Mouse (Mus musculus) heart, embryonic 14.5 days (tissue): ENCODE data around the gene Fhl2. TPM values are rescaled to one million over a fixed set of nuclear protein-coding genes. Genes with fewer than 3 reads are reported as not detected.

Experiments used
- ATAC-seq: fragments of 200-750 bp; cut with Nextera tagmentation; 2 replicates; pipeline ENCODE4 v1.8.0; 2017; ENCODE audit warnings: low read depth, moderate TSS enrichment; ENCODE audit not compliant: insufficient number of reproducible peaks, insufficient read depth, low FRiP score
- H3K27ac ChIP-seq, 2 experiments: fragments of 200-500 bp in 1 of 2; fragments of 300-500 bp in 1 of 2; sonication (generic) in 1 of 2; replicated peaks in 1 of 2; 2 replicates each; pipeline ENCODE4 v1.5.1; 2012 to 2014; ENCODE audit warnings: low read depth in 2 of 2, low read length in 2 of 2, control low read depth in 1 of 2, mild to moderate bottlenecking in 1 of 2, mixed read lengths in 1 of 2; ENCODE audit not compliant: control insufficient read depth in 1 of 2, insufficient read depth in 1 of 2
- H3K27me3 ChIP-seq: fragments of 300-500 bp; sonication (generic); 2 replicates; pipeline ENCODE4 v1.6.1; 2014; ENCODE audit warnings: mild to moderate bottlenecking, low read length, control low read depth; ENCODE audit not compliant: control insufficient read depth, insufficient read depth
- H3K36me3 ChIP-seq: fragments of 300-500 bp; sonication (generic); 2 replicates; pipeline ENCODE4 v1.6.1; 2014; ENCODE audit warnings: mild to moderate bottlenecking, control low read depth, low read length, mixed read lengths; ENCODE audit not compliant: control insufficient read depth, insufficient read depth
- H3K4me1 ChIP-seq, 2 experiments: fragments of 200-500 bp in 1 of 2; fragments of 300-500 bp in 1 of 2; sonication (generic) in 1 of 2; 2 replicates each; pipeline ENCODE4 v1.6.1; 2012 to 2014; ENCODE audit warnings: low read length in 2 of 2, control low read depth in 1 of 2, mixed read lengths in 1 of 2; ENCODE audit not compliant: control insufficient read depth in 2 of 2, insufficient read depth in 2 of 2
- H3K4me2 ChIP-seq: fragments of 300-500 bp; sonication (generic); 2 replicates; pipeline ENCODE4 v1.6.1; 2014; ENCODE audit warnings: mild to moderate bottlenecking, low read length
- H3K4me3 ChIP-seq, 2 experiments: fragments of 200-500 bp in 1 of 2; fragments of 300-500 bp in 1 of 2; sonication (generic) in 1 of 2; 2 replicates each; pipeline ENCODE4 v1.5.1; 2012 to 2014; ENCODE audit warnings: low read length in 2 of 2, mild to moderate bottlenecking in 2 of 2, control low read depth in 1 of 2, low read depth in 1 of 2, moderate library complexity in 1 of 2; ENCODE audit not compliant: control insufficient read depth in 1 of 2, insufficient read depth in 1 of 2
- H3K9ac ChIP-seq: fragments of 300-500 bp; sonication (generic); 2 replicates; pipeline ENCODE4 v1.6.1; 2014; ENCODE audit warnings: mild to moderate bottlenecking, low read length
- H3K9me3 ChIP-seq: fragments of 300-500 bp; sonication (generic); 2 replicates; pipeline ENCODE4 v1.6.1; 2016; ENCODE audit warnings: low read length, control low read depth; ENCODE audit not compliant: control insufficient read depth
- WGBS: fragments of 180-500 bp; shearing (Covaris S2); extraction: QIAGEN DNeasy Blood & Tissue Kit; methylation state at CpG from one replicate; pipeline ENCODE4 v1.1.7; 2014; 5-methylcytosine and 5-hydroxymethylcytosine counted together
- polyA plus RNA-seq: library from polyadenylated mRNA; unstranded; fragments of >200 nt; fragmentation: Nextera tagmentation; extraction: Ambion mirVana; gene quantifications from 2 replicates; pipeline ENCODE4 v1.2.1, GENCODE M21; 2014

The Fhl2 gene
- polyA plus RNA-seq, 1 experiment from 2014 or later, result 358 TPM

GRCm38 (mm10) chr1:43164582-43164981, 32.2 kb downstream of the Fhl2 start:
- Histone ChIP-seq H3K9ac (no peak overlapping the region), H3K27me3 (no peaks in the 10 kb centered on the region), H3K36me3 (peaks cover 20% of the 10 kb centered on the region), H3K4me1 (peaks cover 24 to 54% of the 10 kb centered on the region in 2 experiments), H3K4me2 (peak overlapping the region; percentile 72), H3K27ac (peak overlapping the region; percentile 86 to 91), H3K9me3 (no peaks in the 10 kb centered on the region), H3K4me3 (no peak overlapping the region)
- 84% methylated on average over 5 of the region's 5 CpGs for WGBS
- no peak for ATAC-seq

- Histone ChIP-seq H3K4me1 (peaks cover 24 to 54% of the 10 kb centered on the region in 2 experiments), H3K36me3 (peaks cover 27% of the 10 kb centered on the region), H3K4me2 (peak overlapping the region; percentile 72), H3K27ac (peak overlapping the region; percentile 86 to 91), H3K27me3 (no peaks in the 10 kb centered on the region), H3K9me3 (no peaks in the 10 kb centered on the region), H3K4me3 (peak overlapping the region; percentile 58 to 71), H3K9ac (peak overlapping the region; percentile 96)
- 3% methylated on average over 55 of the region's 61 CpGs for WGBS
- peak; percentile 90 for ATAC-seq
Measured at GRCm38 (mm10) chr1:43163467-43164418, 33.0 kb downstream of the Fhl2 start.

DNA sequence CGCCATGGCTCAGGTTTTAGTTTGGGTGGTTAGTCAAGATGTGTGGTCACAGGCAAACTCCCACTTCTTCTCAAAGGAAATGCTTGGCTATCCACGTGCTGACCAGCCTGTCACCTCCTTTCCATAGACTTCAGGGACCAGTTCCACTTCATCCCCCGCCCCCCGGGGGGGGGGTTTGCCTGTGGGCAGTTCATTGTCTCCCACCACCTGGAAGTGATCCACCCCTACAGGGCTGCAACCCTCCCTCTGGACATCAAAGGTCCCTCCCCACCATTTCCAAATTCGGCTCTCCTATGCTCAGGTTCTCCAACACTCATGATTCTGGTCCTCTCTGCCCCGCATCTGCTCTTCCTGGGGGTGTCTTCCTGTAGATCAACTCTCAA, 33.7 kb downstream of the Fhl2 start:
- Histone ChIP-seq H3K4me3 (peak overlapping the region; percentile 58 to 71), H3K4me1 (peaks cover 17 to 53% of the 10 kb centered on the region in 2 experiments), H3K36me3 (peaks cover 34% of the 10 kb centered on the region), H3K27ac (peak overlapping the region; percentile 78 to 91), H3K4me2 (peak overlapping the region; percentile 72), H3K9ac (peak overlapping the region; percentile 96), H3K27me3 (no peaks in the 10 kb centered on the region), H3K9me3 (no peaks in the 10 kb centered on the region)
- WGBS, result 0% methylated on average over 6 of the region's 6 CpGs
- peak; percentile 41 for ATAC-seq

GRCm38 (mm10) chr1:43162394-43162793, 34.4 kb downstream of the Fhl2 start:
- H3K36me3 ChIP-seq, result peaks cover 41% of the 10 kb centered on the region
- H3K9me3 ChIP-seq, result no peaks in the 10 kb centered on the region
- peaks cover 15 to 51% of the 10 kb centered on the region in 2 experiments for H3K4me1 ChIP-seq
- H3K27ac ChIP-seq, result peak overlapping the region; percentile 53 to 91
- WGBS, result 55% methylated on average over 3 of the region's 3 CpGs
- H3K4me3 ChIP-seq, result peak overlapping the region; percentile 58 to 71
- H3K4me2 ChIP-seq, result peak overlapping the region; percentile 72
- H3K9ac ChIP-seq, result peak overlapping the region; percentile 96
- no peak for ATAC-seq
- no peaks in the 10 kb centered on the region for H3K27me3 ChIP-seq

- H3K4me1 ChIP-seq, result peaks cover 29 to 70% of the 10 kb centered on the region in 2 experiments
- peak overlapping the region; percentile 58 for H3K9ac ChIP-seq
- H3K27me3 ChIP-seq, result no peaks in the 10 kb centered on the region
- no peaks in the 10 kb centered on the region for H3K9me3 ChIP-seq
- 8% methylated on average over 4 of the region's 4 CpGs for WGBS
- peaks cover 40% of the 10 kb centered on the region for H3K36me3 ChIP-seq
- H3K4me2 ChIP-seq, result peak overlapping the region; percentile 72
- peak overlapping the region; percentile 75 to 77 for H3K27ac ChIP-seq
- no peak for ATAC-seq
- peak overlapping the region in 1 of 2 experiments; percentile 4; a peak in 2 of 4 replicates for H3K4me3 ChIP-seq
Measured at GRCm38 (mm10) chr1:43159429-43159828, 37.4 kb downstream of the Fhl2 start.

DNA sequence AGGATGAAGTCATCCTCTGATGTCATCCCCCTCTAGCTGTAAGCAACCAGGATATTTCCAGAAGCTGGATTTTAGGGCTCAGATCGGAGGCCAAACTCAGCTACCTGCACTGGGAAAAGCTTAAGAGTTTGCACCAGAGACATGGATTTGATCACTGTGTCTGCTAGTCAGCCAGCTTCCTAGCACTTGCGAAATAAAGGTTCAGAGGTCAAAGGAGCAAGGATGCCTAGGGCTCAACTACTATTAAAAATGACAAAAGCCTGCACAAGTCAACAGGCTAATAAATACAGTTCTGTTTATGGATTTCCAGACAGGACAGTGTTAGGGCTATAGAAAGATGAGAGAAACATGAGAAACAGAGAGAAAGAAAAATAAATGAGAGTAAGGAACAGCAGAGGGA, 38.9 kb downstream of the Fhl2 start:
- Histone ChIP-seq H3K9me3 (no peaks in the 10 kb centered on the region), H3K27me3 (no peaks in the 10 kb centered on the region), H3K9ac (no peak overlapping the region), H3K4me1 (peaks cover 30 to 85% of the 10 kb centered on the region in 2 experiments), H3K4me2 (no peak overlapping the region), H3K36me3 (peaks cover 44% of the 10 kb centered on the region), H3K4me3 (no peak overlapping the region), H3K27ac (no peak overlapping the region)
- WGBS, result 89% methylated on average over 2 of the region's 2 CpGs
- ATAC-seq, result no peak

DNA sequence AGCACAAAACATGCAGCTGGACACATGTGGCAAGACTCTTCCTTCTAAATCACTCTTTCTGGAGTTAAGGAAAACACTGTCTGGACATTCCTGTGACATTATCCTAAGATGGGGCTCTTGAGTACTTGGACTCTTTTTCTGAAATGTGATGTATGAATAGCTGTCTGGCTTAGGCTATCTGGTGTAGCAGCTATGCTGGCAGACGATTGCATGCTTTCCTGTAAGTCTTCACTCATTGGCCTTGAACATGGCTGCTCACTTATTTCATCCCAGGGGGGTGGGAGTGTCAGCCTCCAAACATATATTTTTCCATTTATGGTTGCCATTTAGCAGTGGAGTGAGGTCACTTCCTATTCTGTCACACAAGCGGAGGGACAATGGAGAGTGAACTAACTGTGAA, 42.3 kb downstream of the Fhl2 start:
- Histone ChIP-seq H3K27ac (peak overlapping the region; percentile 25 to 76; a peak in 3 of 4 replicates), H3K27me3 (no peaks in the 10 kb centered on the region), H3K9me3 (no peaks in the 10 kb centered on the region), H3K9ac (no peak overlapping the region), H3K4me2 (peak overlapping the region; percentile 11; the same call in 1 of the 2 replicates), H3K36me3 (peaks cover 65% of the 10 kb centered on the region), H3K4me3 (no peak overlapping the region), H3K4me1 (peaks cover 24 to 74% of the 10 kb centered on the region in 2 experiments)
- 19% methylated on average over 2 of the region's 2 CpGs for WGBS
- ATAC-seq, result 0 out of 2 replicates have a peak, but pooled peaks have one; percentile 33
